Mouse (Mus musculus) megakaryocyte, embryonic 14.5 days (primary cell): ENCODE measurements around the gene Kctd21.

Experiments
- FLI1 ChIP-seq: IDR thresholded peaks from 2 replicates; pipeline ENCODE4 v1.6.1; 2012; ENCODE audit warnings: low read length, inconsistent platforms, mixed read lengths
- GATA1 ChIP-seq: IDR thresholded peaks from 3 replicates; pipeline ENCODE4 v1.6.1; 2012; ENCODE audit warnings: mixed read lengths, low read length, inconsistent platforms, borderline replicate concordance

- TF ChIP-seq GATA1 (no peak), FLI1 (no peak)
These were observed 55.5 kb downstream of the Kctd21 start for GRCm38 (mm10) chr7:97387561-97388147.
